Mouse (Mus musculus) lung, postnatal 36 days (tissue): ENCODE data around the gene Baiap2l2.

Experiments used
- DNase-seq: peaks from one replicate; pipeline ENCODE4 v3.0.0; 2022; ENCODE audit warnings: mixed read lengths

Baiap2l2 gene

DNA sequence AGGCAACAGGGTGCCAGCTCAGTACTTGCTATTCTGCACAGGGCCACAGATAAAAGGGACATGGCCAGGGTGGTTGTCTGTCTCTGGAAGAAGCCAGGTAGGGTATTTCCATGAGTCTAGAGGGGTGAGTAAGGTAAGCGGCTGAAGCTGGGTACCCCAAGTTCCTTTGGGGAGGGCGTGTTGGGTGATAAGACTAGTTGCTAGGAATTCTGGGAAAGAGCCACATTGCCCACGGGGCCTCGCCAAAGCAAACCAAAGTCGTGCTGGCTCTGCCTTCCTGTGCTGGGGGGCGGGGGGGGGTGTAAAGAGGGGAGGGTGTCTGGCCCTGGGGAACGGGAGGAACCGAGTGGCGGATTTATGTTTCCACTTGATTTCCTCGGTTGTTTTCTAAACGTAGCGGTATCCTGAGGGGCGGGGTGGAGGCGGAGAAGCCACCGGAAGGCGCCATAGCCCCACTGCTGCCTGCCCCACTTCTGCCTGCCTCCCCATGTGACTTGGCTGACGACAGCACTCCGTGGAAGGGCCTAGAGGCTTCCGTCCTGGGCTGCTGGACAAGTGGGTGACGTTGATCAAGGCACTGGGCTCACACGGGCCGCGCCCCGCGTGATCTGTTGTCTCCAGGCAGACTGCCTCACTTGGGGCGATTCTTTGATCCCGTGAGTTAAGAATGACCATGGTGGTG lies 76.4 kb downstream of the Baiap2l2 start:
- peak; percentile 44 for DNase-seq

DNA sequence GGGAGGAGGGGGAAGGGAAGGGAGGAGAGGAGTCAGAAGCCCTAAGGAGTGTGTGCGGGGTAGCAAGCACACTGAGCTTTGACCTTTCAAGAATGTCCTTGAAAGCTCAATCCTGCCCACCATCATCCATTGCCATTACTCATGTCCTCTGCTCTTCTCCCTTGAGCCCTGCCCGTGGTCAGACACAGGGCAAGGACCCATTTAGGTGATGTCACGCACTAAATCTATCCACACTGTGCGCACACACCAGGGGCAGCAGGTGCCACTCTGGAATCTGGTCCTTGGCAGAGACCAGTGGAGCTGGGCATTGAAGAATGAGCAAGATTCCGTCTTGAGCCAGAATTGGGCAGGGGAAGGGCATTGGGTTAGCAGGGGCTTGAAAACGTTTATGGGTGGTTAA lies 77.1 kb downstream of the Baiap2l2 start:
- no peak for DNase-seq
